Mouse (Mus musculus) limb, embryonic 15.5 days (tissue): ENCODE results near the gene Wdr45. TPM values are rescaled to one million over a fixed set of nuclear protein-coding genes. Genes with fewer than 3 reads are reported as not detected.

ENCODE experiments used
- ATAC-seq: fragments of 200-750 bp; cut with Nextera tagmentation; 2 replicates; pipeline ENCODE4 v1.8.0; 2017; ENCODE audit warnings: low read depth, moderate TSS enrichment; ENCODE audit not compliant: insufficient number of reproducible peaks, low FRiP score, low TSS enrichment
- H3K27ac ChIP-seq: fragments of 300-500 bp; sonication (generic); 2 replicates; pipeline ENCODE4 v1.5.1; 2015; ENCODE audit warnings: moderate library complexity, mild to moderate bottlenecking, inconsistent platforms
- H3K27me3 ChIP-seq: fragments of 300-500 bp; sonication (generic); 2 replicates; pipeline ENCODE4 v1.6.1; 2015; ENCODE audit warnings: inconsistent platforms
- H3K36me3 ChIP-seq: fragments of 300-500 bp; sonication (generic); 2 replicates; pipeline ENCODE4 v1.6.1; 2015; ENCODE audit warnings: inconsistent platforms
- H3K4me1 ChIP-seq: fragments of 300-500 bp; sonication (generic); 2 replicates; pipeline ENCODE4 v1.6.1; 2015; ENCODE audit warnings: inconsistent platforms
- H3K4me2 ChIP-seq: fragments of 300-500 bp; sonication (generic); 2 replicates; pipeline ENCODE4 v1.6.1; 2015; ENCODE audit warnings: mild to moderate bottlenecking, inconsistent platforms
- H3K4me3 ChIP-seq: fragments of 300-500 bp; sonication (generic); 2 replicates; pipeline ENCODE4 v1.5.1; 2015; ENCODE audit warnings: mild to moderate bottlenecking, inconsistent platforms
- H3K9ac ChIP-seq: fragments of 300-500 bp; sonication (generic); 2 replicates; pipeline ENCODE4 v1.6.1; 2015; ENCODE audit warnings: inconsistent platforms
- H3K9me3 ChIP-seq: fragments of 300-500 bp; sonication (generic); 2 replicates; pipeline ENCODE4 v1.6.1; 2016; ENCODE audit warnings: inconsistent platforms
- WGBS: fragments of 180-500 bp; shearing (Covaris S2); methylation state at CpG from one replicate; pipeline ENCODE4 v1.1.7; 2015; 5-methylcytosine and 5-hydroxymethylcytosine counted together
- polyA plus RNA-seq: library from polyadenylated mRNA; unstranded; fragments of >200 nt; fragmentation: Nextera tagmentation; extraction: Ambion mirVana; gene quantifications from 2 replicates; pipeline ENCODE4 v1.2.1, GENCODE M21; 2015

Wdr45 gene
- polyA plus RNA-seq, 1 experiment from 2014 or later = 39.2 TPM

DNA sequence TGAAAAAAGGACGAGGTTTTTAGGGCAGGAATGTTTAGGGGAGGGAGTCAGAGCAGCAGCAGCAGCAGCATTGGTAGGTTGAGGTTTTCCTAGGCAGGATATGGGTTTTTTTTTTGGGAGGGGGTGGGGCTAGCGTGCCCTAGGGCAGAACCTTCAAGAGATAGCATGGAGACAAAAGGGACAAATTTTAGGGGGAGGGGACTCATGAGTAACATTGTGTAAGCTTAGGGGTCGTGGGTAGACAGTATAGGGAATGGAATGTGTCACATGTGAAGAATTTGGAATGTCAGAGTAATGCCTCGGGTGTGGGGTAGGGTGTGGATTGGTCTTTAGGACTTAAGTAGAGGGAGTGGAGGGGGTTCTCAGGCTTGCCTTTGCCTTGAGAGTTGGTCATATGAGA lies 8.6 kb downstream of the Wdr45 start:
- ATAC-seq = no peak
- Histone ChIP-seq H3K4me1 (no peaks in the 10 kb centered on the region), H3K9ac (peak overlapping the region; percentile 35; the same call in 1 of the 2 replicates), H3K4me2 (peak overlapping the region; percentile 59), H3K4me3 (peak overlapping the region; percentile 57), H3K27ac (no peak overlapping the region), H3K9me3 (no peaks in the 10 kb centered on the region), H3K36me3 (peaks cover 17% of the 10 kb centered on the region; the same call in 1 of the 2 replicates), H3K27me3 (no peaks in the 10 kb centered on the region)
- 19% methylated on average over 4 of the region's 4 CpGs for WGBS

DNA sequence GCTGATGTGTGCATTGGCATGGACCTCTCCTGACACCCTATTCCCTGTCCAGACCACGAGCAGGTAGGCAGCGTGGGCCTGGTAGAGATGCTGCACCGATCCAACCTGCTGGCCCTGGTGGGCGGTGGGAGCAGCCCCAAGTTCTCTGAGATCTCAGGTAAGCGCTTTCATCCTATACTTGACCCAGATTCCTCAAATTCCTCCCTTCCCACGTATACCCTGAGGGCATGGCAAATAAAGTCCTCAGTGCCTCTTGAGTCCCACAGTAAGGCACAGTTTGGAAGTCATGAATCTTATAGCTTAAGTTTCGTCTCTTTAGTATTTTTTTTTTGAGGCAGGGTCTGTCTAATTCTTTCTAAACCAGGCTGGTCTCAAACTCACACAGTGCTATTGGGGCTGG lies 10.0 kb downstream of the Wdr45 start:
- Histone ChIP-seq H3K9me3 (no peaks in the 10 kb centered on the region), H3K27me3 (no peaks in the 10 kb centered on the region), H3K27ac (no peak overlapping the region), H3K4me3 (no peak overlapping the region), H3K9ac (no peak overlapping the region), H3K4me1 (0 out of 2 replicates have a peak, but pooled peaks cover 2% of the 10 kb centered on the region), H3K36me3 (peaks cover 17% of the 10 kb centered on the region; the same call in 1 of the 2 replicates), H3K4me2 (no peak overlapping the region)
- 81% methylated on average over 7 of the region's 7 CpGs for WGBS
- no peak for ATAC-seq

DNA sequence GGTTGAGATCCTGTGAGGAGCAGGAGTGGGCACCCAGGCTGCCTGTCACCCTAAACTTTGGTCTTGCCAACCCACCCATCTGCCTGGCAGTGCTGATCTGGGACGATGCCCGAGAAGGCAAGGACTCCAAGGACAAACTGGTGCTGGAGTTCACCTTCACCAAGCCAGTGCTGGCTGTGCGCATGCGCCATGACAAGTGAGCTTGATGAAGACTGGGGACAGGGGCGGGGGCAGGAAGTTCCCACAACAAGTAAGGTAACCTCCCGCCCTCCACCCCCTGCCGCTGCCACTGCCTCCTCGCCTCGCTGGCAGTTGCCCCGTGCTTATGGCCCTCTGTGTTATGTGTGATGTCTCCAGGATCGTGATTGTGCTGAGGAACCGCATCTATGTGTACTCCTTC lies 11.7 kb downstream of the Wdr45 start:
- Histone ChIP-seq H3K4me2 (no peak overlapping the region), H3K9ac (no peak overlapping the region), H3K27ac (no peak overlapping the region), H3K36me3 (peaks cover 17% of the 10 kb centered on the region; the same call in 1 of the 2 replicates), H3K4me1 (peaks cover 4% of the 10 kb centered on the region; the same call in 1 of the 2 replicates), H3K4me3 (no peak overlapping the region), H3K9me3 (no peaks in the 10 kb centered on the region), H3K27me3 (no peaks in the 10 kb centered on the region)
- no peak for ATAC-seq
- WGBS = 89% methylated on average over 12 of the region's 12 CpGs

DNA sequence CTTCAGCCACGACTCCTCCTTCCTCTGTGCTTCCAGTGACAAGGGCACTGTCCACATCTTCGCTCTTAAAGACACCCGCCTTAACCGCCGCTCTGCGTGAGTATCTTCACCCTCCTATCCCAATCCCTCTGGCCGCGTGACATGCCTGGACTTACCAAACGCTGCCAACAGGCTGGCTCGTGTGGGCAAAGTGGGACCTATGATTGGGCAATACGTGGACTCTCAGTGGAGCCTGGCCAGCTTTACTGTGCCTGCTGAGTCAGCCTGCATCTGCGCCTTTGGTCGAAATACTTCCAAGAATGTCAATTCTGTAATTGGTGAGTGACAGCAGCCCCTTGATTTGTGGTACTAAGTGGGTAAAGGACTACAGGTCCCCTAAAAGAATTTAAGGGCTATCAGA lies 13.0 kb downstream of the Wdr45 start:
- Histone ChIP-seq H3K9me3 (no peaks in the 10 kb centered on the region), H3K4me1 (peaks cover 4% of the 10 kb centered on the region; the same call in 1 of the 2 replicates), H3K27me3 (no peaks in the 10 kb centered on the region), H3K4me3 (no peak overlapping the region), H3K27ac (no peak overlapping the region), H3K36me3 (peaks cover 17% of the 10 kb centered on the region; the same call in 1 of the 2 replicates), H3K9ac (no peak overlapping the region), H3K4me2 (no peak overlapping the region)
- no peak for ATAC-seq
- 90% methylated on average over 13 of the region's 13 CpGs for WGBS

GRCm38 (mm10) chrX:7728215-7728921 lies 14.2 kb downstream of the Wdr45 start, which contains the start of gene Praf2:
Praf2 (plus strand) TSS chrX:7728439.
- peak; percentile 92 for ATAC-seq
- Histone ChIP-seq H3K36me3 (peaks cover 19% of the 10 kb centered on the region; the same call in 1 of the 2 replicates), H3K27me3 (no peaks in the 10 kb centered on the region), H3K27ac (peak within 1 kb of the TSS; percentile 79), H3K9me3 (no peaks in the 10 kb centered on the region), H3K4me1 (peaks cover 4% of the 10 kb centered on the region; the same call in 1 of the 2 replicates), H3K9ac (peak within 1 kb of the TSS; percentile 42; the same call in 1 of the 2 replicates), H3K4me2 (peak within 1 kb of the TSS; percentile 47), H3K4me3 (peak within 1 kb of the TSS; percentile 53)
- WGBS = 25% methylated on average over 42 of the region's 42 CpGs

GRCm38 (mm10) chrX:7728922-7729265 lies 14.8 kb downstream of the Wdr45 start:
- Histone ChIP-seq H3K9me3 (no peaks in the 10 kb centered on the region), H3K4me1 (peaks cover 4% of the 10 kb centered on the region; the same call in 1 of the 2 replicates), H3K9ac (0 out of 2 replicates have a peak overlapping the region, but pooled peaks have one; percentile 42), H3K36me3 (peaks cover 19% of the 10 kb centered on the region; the same call in 1 of the 2 replicates), H3K27ac (no peak overlapping the region), H3K27me3 (no peaks in the 10 kb centered on the region), H3K4me2 (peak overlapping the region; percentile 47), H3K4me3 (peak overlapping the region; percentile 53)
- ATAC-seq = 0 out of 2 replicates have a peak, but pooled peaks have one; percentile 6
- 31% methylated on average over 4 of the region's 4 CpGs for WGBS

DNA sequence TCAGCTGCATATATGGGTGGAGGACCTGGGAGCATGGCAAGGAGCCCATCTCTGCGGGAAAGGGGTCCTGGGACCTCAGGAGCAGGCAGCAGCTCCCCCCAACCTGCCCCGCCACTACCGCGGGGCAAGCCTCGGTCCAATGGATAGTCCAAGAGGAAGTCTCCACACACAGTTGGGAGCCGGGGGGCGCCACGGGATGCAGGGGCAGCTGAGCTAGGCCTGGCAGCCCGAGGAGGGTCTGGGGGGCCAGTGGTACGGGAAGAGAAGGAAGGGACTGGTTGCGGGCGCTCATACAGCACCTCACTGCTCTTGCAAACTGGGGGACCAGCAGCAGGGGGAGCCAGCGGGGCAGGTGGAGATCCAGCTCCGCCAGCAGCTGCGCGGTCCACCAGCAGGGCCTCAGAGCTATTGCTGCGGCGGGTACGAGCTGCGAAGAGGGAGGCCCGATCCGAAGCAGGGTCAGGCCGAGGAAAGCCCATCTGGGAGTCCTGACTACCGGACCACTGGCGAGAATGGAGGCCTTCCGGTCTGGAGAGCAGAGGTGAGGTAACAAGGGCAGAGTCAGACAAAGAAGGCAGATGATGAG lies 19.5 kb downstream of the Wdr45 start:
- Histone ChIP-seq H3K27me3 (no peaks in the 10 kb centered on the region), H3K9me3 (no peaks in the 10 kb centered on the region), H3K4me3 (no peak overlapping the region), H3K4me1 (peaks cover 4% of the 10 kb centered on the region; the same call in 1 of the 2 replicates), H3K9ac (no peak overlapping the region), H3K36me3 (peaks cover 12% of the 10 kb centered on the region; the same call in 1 of the 2 replicates), H3K4me2 (no peak overlapping the region), H3K27ac (no peak overlapping the region)
- no peak for ATAC-seq
- WGBS = 35% methylated on average over 26 of the region's 26 CpGs

DNA sequence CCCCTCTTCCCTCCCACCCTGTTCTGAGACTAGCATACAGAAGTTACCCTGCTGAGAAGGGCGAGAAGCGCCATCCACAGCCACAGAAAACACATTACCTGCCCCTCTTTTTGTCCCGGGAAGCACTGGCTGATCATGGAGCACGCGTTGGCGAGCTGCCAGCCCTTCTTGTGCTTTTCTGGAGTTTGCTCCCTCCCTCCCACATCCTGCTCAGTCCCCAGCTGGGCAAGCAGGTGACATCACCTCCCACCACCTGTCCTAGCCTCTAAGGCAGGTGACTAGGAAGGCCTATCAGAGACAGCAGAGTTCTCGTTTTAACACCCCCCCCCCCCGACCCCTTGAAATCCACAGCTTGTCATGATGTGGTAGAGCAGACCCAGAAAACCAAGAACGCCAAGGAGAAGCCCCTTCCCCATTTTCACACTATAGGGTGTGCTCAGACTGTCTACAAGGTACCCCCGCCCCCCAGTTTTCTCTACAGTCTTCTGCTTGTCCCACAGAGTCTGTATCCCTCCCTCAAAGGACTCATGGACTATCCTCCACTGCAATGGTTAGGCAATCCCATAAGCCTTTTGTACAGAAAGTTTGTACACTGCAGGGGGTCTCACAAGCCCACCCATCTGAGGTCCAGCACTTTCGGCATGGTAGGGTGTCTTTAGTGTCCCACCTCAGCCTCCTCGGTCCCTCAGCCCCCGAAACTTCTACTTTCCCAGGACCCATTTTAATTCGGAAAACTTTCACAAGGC lies 25.4 kb downstream of the Wdr45 start:
- Histone ChIP-seq H3K4me3 (no peak overlapping the region), H3K27ac (no peak overlapping the region), H3K9me3 (no peaks in the 10 kb centered on the region), H3K9ac (no peak overlapping the region), H3K27me3 (no peaks in the 10 kb centered on the region), H3K4me2 (no peak overlapping the region), H3K4me1 (no peaks in the 10 kb centered on the region), H3K36me3 (peaks cover 11% of the 10 kb centered on the region; the same call in 1 of the 2 replicates)
- WGBS = 60% methylated on average over 14 of the region's 14 CpGs
- ATAC-seq = no peak

GRCm38 (mm10) chrX:7740082-7740819 lies 26.1 kb downstream of the Wdr45 start:
- Histone ChIP-seq H3K9me3 (no peaks in the 10 kb centered on the region), H3K9ac (no peak overlapping the region), H3K4me1 (no peaks in the 10 kb centered on the region), H3K4me3 (no peak overlapping the region), H3K36me3 (peaks cover 9% of the 10 kb centered on the region; the same call in 1 of the 2 replicates), H3K27ac (no peak overlapping the region), H3K27me3 (no peaks in the 10 kb centered on the region), H3K4me2 (no peak overlapping the region)
- ATAC-seq = no peak
- WGBS = 51% methylated on average over 10 of the region's 10 CpGs

DNA sequence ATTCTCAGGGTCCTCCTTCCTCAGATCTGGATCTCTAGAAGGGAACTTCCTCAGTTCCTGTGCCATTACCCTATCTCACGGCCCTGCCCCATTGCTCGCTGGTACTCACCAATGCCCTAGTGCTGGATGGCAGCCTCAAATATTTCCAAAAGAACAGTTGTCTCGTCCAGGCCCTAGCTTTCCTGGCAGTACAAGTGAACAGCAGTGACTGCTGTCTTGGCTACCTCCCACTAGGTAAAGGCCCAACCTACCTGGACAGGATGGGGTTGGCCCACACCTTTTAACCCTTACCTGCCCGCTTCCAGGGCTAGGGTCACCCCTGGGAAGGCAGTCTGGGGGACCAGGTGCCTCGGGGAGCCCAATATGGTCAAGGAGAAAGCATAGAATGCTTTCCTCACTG lies 27.0 kb downstream of the Wdr45 start:
- peaks cover 8% of the 10 kb centered on the region; the same call in 1 of the 2 replicates for H3K36me3 ChIP-seq
- no peak overlapping the region for H3K4me3 ChIP-seq
- no peak overlapping the region for H3K4me2 ChIP-seq
- no peak overlapping the region for H3K27ac ChIP-seq
- H3K9me3 ChIP-seq = no peaks in the 10 kb centered on the region
- no peaks in the 10 kb centered on the region for H3K27me3 ChIP-seq
- WGBS = 62% methylated on average over 5 of the region's 5 CpGs
- H3K9ac ChIP-seq = no peak overlapping the region
- no peak for ATAC-seq
- no peaks in the 10 kb centered on the region for H3K4me1 ChIP-seq

DNA sequence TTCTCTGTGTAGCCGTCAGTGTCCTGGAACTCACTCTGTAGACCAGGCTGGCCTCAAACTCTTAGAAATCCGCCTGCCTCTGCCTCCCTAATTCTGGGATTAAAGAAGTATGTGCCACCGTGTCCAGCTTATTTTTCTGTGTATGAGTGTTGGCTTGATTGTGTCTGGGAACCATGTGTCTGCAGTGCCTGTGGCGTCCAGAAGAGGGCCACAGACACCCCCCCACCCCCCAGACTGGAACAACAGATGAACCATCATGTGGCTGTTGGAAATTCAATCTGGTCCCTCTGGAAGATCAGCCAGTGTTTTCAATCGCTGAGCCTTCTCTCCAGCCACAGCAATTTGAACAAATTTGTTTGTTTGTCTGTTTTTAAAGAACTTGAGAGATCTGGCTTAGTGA lies 29.3 kb downstream of the Wdr45 start:
- no peak overlapping the region for H3K4me3 ChIP-seq
- H3K27me3 ChIP-seq = no peaks in the 10 kb centered on the region
- H3K27ac ChIP-seq = no peak overlapping the region
- no peak overlapping the region for H3K9ac ChIP-seq
- no peaks in the 10 kb centered on the region for H3K9me3 ChIP-seq
- H3K4me2 ChIP-seq = no peak overlapping the region
- WGBS = 57% methylated on average over 5 of the region's 5 CpGs
- H3K4me1 ChIP-seq = no peaks in the 10 kb centered on the region
- no peak for ATAC-seq
- H3K36me3 ChIP-seq = no peaks in the 10 kb centered on the region
